Mouse (Mus musculus) embryonic facial prominence, embryonic 14.5 days (tissue): ENCODE measurements around the gene Gm49336. TPM values are rescaled to one million over a fixed set of nuclear protein-coding genes. Genes with fewer than 3 reads are reported as not detected.

Experiments
- microRNA counts: library from miRNA; unstranded; fragments of <30 nt; microRNA quantifications from one replicate; lab custom pipeline; 2017
- microRNA-seq: library from miRNA; unstranded; fragments of <30 nt; microRNA quantifications from one replicate; pipeline ENCODE4, GENCODE M21; 2016; ENCODE audit warnings: borderline number of aligned reads
- polyA plus RNA-seq: library from polyadenylated mRNA; unstranded; fragments of >200 nt; fragmentation: Nextera tagmentation; extraction: Ambion mirVana; gene quantifications from 2 replicates; pipeline ENCODE4 v1.2.1, GENCODE M21; 2014

Gm49336 gene
- polyA plus RNA-seq, 1 experiment from 2014 or later: 57.0 TPM

MicroRNA genes within 50 kb of the gene (microRNA counts, 519-probe panel; counts per million panel counts)
- microRNA mmu-miR-719 (lab: Ali Mortazavi, UCI): 19.3 counts per million

Small RNA genes lying within 50 kb of the gene (microRNA-seq; reads per million reads assigned to microRNA genes)
- gene Mir719: not detected

Other genes with a start within 250 kb of the Gm49336 start
- gene Atp8a2, start 54.3 kb downstream of the Gm49336 start, polyA plus RNA-seq: 3.6 and 4.3 TPM in 2 replicates
- gene Nupl1, start 76 bp downstream of the Gm49336 start, polyA plus RNA-seq: not detected in 2 replicates
- 45.0 and 47.0 TPM in 2 replicates for gene Mtmr6, start 13.7 kb upstream of the Gm49336 start, polyA plus RNA-seq
- gene Amer2, start 121.8 kb upstream of the Gm49336 start, polyA plus RNA-seq: 1.1 and 1.6 TPM in 2 replicates